In the genomic region with DNA sequence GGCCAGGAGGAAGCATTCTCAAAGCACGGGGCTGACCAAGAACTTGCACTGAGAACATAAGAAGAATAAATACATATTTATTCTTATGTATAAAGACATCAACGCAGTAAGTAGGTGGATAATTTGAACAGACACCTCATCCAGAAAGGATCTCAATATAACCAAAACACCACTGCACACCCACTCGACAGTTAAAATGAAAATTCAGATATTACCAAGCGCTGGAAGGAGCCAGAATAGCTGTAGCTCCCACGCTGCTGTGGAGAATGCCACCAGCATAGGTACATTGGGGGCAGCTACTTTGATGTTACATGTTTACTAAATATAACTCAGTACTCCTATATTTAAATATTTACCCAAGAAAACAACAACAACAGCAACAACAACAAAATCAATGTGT, we compare ENCODE assay signal across 15 mouse cellular contexts.
DNase-seq lines count a peak whose midpoint lies in the region.
"Had no signal": no experiment of that assay in that cellular context is flagged by ENCODE, and none has a peak within 500 bp of the region (broad histone marks: within the 10 kb centered on the region; RNA-seq: fewer than 3 reads in every experiment).

No protein-coding gene starts in this region.

- peak; percentile 50 to 64 for DNase-seq in frontal cortex, adult 2 months (ENCODE audit: extremely low spot score in 1 of 2, low spot score in 1 of 2)
- DNase-seq in frontal cortex, postnatal 25 days (ENCODE audit: low spot score in 2 of 2) = no peak
- peak; percentile 30 to 41 for DNase-seq in left cerebral cortex, postnatal 14 days (ENCODE audit: low spot score in 2 of 2)
- no peak for DNase-seq in left cerebral cortex, adult 11 months (ENCODE audit: low spot score)
- peak; percentile 24 to 54 for DNase-seq in right cerebral cortex, postnatal 36 days (ENCODE audit: low spot score in 2 of 2)
- no peak for DNase-seq in right cerebral cortex, postnatal 10 days (ENCODE audit: low spot score in 2 of 2)
- DNase-seq in telencephalon, adult 2 months (ENCODE audit: low read depth, low spot score) = peak; percentile 78
- DNase-seq in ovary, postnatal 36 days (ENCODE audit: low spot score) = no peak
- DNase-seq: adrenal gland, adult 2 months; adrenal gland, postnatal 10 days; adrenal gland, postnatal 25 days; cerebellum, adult 11-12 months; cerebellum, adult 2 months; cerebellum, adult 9-10 months; cerebellum, postnatal 25 days had no signal

- intact Hi-C loops in left cerebral cortex, postnatal 14 days (cut with DNase I) = loop anchor here (5.0 kb wide), 1 partner anchor 41 kb away; no protein-coding TSS in a partner anchor

Comparison
In these comparisons a context has a peak if more than half of its experiments do, and no peak if none do; other contexts are left out.
1. DNase-seq: peak in frontal cortex, adult 2 months (2 of 2), left cerebral cortex, postnatal 14 days (2 of 2), right cerebral cortex, postnatal 36 days (2 of 2) and telencephalon, adult 2 months (single experiment); none in frontal cortex, postnatal 25 days (0 of 2), left cerebral cortex, adult 11 months (single experiment), right cerebral cortex, postnatal 10 days (0 of 2) and ovary, postnatal 36 days (single experiment).